Mouse (Mus musculus): ENCODE data around the gene Mlycd. TPM values are rescaled to one million over a fixed set of nuclear protein-coding genes. Genes with fewer than 3 reads are reported as not detected.
A peak's percentile ranks its signal among the peaks of the same experiment; 100 is the strongest.

Mlycd gene
- polyA plus RNA-seq, 1 experiment, result 16.3 TPM

GRCm38 (mm10) chr8:119378476-119378875, 16.2 kb upstream of the Mlycd start:
- no peak for DNase-seq (ENCODE audit: low read depth)
- TF ChIP-seq CTCF (IDR thresholded peaks at IDR 0.05; ENCODE audit: borderline replicate concordance, extremely low read depth, insufficient read depth, insufficient read length), result no peak
- TF ChIP-seq POLR2A (IDR thresholded peaks at IDR 0.05; ENCODE audit: borderline replicate concordance, extremely low read depth, insufficient read depth, insufficient read length, poor library complexity, severe bottlenecking), result no peak

- TF ChIP-seq POLR2A (IDR thresholded peaks at IDR 0.05; ENCODE audit: borderline replicate concordance, extremely low read depth, insufficient read depth, insufficient read length, poor library complexity, severe bottlenecking) (no peak), CTCF (IDR thresholded peaks at IDR 0.05; ENCODE audit: borderline replicate concordance, extremely low read depth, insufficient read depth, insufficient read length) (peak; percentile 47; the same call in 1 of the 2 replicates)
- peak; percentile 36 for DNase-seq (ENCODE audit: low read depth)
Measured at GRCm38 (mm10) chr8:119380619-119381018, 14.1 kb upstream of the Mlycd start.

- TF ChIP-seq POLR2A (IDR thresholded peaks at IDR 0.05; ENCODE audit: borderline replicate concordance, extremely low read depth, insufficient read depth, insufficient read length, poor library complexity, severe bottlenecking), result no peak
- TF ChIP-seq CTCF (IDR thresholded peaks at IDR 0.05; ENCODE audit: borderline replicate concordance, extremely low read depth, insufficient read depth, insufficient read length), result peak; percentile 66; the same call in 1 of the 2 replicates
- DNase-seq (ENCODE audit: low read depth), result peak; percentile 87
Measured at GRCm38 (mm10) chr8:119384478-119384877, 10.2 kb upstream of the Mlycd start.

- DNase-seq (ENCODE audit: low read depth), result no peak
- TF ChIP-seq POLR2A (IDR thresholded peaks at IDR 0.05; ENCODE audit: borderline replicate concordance, extremely low read depth, insufficient read depth, insufficient read length, poor library complexity, severe bottlenecking) (no peak), CTCF (IDR thresholded peaks at IDR 0.05; ENCODE audit: borderline replicate concordance, extremely low read depth, insufficient read depth, insufficient read length) (no peak)
Measured at GRCm38 (mm10) chr8:119385854-119386253, 8.8 kb upstream of the Mlycd start.

GRCm38 (mm10) chr8:119386988-119387387, 7.7 kb upstream of the Mlycd start:
- TF ChIP-seq CTCF (IDR thresholded peaks at IDR 0.05; ENCODE audit: borderline replicate concordance, extremely low read depth, insufficient read depth, insufficient read length) (no peak), POLR2A (IDR thresholded peaks at IDR 0.05; ENCODE audit: borderline replicate concordance, extremely low read depth, insufficient read depth, insufficient read length, poor library complexity, severe bottlenecking) (no peak)

GRCm38 (mm10) chr8:119394097-119394496, 581 bp upstream of the Mlycd start:
- DNase-seq (ENCODE audit: low read depth), result no peak
- no peak for TF ChIP-seq POLR2A (IDR thresholded peaks at IDR 0.05; ENCODE audit: borderline replicate concordance, extremely low read depth, insufficient read depth, insufficient read length, poor library complexity, severe bottlenecking)
- no peak for TF ChIP-seq CTCF (IDR thresholded peaks at IDR 0.05; ENCODE audit: borderline replicate concordance, extremely low read depth, insufficient read depth, insufficient read length)

More at GRCm38 (mm10) chr8:119386988-119387387, 7.7 kb upstream of the Mlycd start:
- DNase-seq (ENCODE audit: low read depth), result no peak

GRCm38 (mm10) chr8:119395072-119395950, 633 bp downstream of the Mlycd start:
- DNase-seq (ENCODE audit: low read depth), result peak; percentile 56
- no peak for TF ChIP-seq POLR2A (IDR thresholded peaks at IDR 0.05; ENCODE audit: borderline replicate concordance, extremely low read depth, insufficient read depth, insufficient read length, poor library complexity, severe bottlenecking)
- no peak for TF ChIP-seq CTCF (IDR thresholded peaks at IDR 0.05; ENCODE audit: borderline replicate concordance, extremely low read depth, insufficient read depth, insufficient read length)

- no peak for DNase-seq (ENCODE audit: low read depth)
- TF ChIP-seq POLR2A (IDR thresholded peaks at IDR 0.05; ENCODE audit: borderline replicate concordance, extremely low read depth, insufficient read depth, insufficient read length, poor library complexity, severe bottlenecking), result no peak
- TF ChIP-seq CTCF (IDR thresholded peaks at IDR 0.05; ENCODE audit: borderline replicate concordance, extremely low read depth, insufficient read depth, insufficient read length), result no peak
Measured at GRCm38 (mm10) chr8:119398558-119398957, 3.9 kb downstream of the Mlycd start.

GRCm38 (mm10) chr8:119399255-119399654, 4.6 kb downstream of the Mlycd start:
- TF ChIP-seq CTCF (IDR thresholded peaks at IDR 0.05; ENCODE audit: borderline replicate concordance, extremely low read depth, insufficient read depth, insufficient read length), result no peak
- no peak for TF ChIP-seq POLR2A (IDR thresholded peaks at IDR 0.05; ENCODE audit: borderline replicate concordance, extremely low read depth, insufficient read depth, insufficient read length, poor library complexity, severe bottlenecking)
- no peak for DNase-seq (ENCODE audit: low read depth)

- TF ChIP-seq POLR2A (IDR thresholded peaks at IDR 0.05; ENCODE audit: borderline replicate concordance, extremely low read depth, insufficient read depth, insufficient read length, poor library complexity, severe bottlenecking), result no peak
- no peak for TF ChIP-seq CTCF (IDR thresholded peaks at IDR 0.05; ENCODE audit: borderline replicate concordance, extremely low read depth, insufficient read depth, insufficient read length)
- DNase-seq (ENCODE audit: low read depth), result no peak
Measured at GRCm38 (mm10) chr8:119400122-119400671, 5.5 kb downstream of the Mlycd start.

GRCm38 (mm10) chr8:119400904-119401303, 6.2 kb downstream of the Mlycd start:
- TF ChIP-seq POLR2A (IDR thresholded peaks at IDR 0.05; ENCODE audit: borderline replicate concordance, extremely low read depth, insufficient read depth, insufficient read length, poor library complexity, severe bottlenecking) (no peak), CTCF (IDR thresholded peaks at IDR 0.05; ENCODE audit: borderline replicate concordance, extremely low read depth, insufficient read depth, insufficient read length) (no peak)
- no peak for DNase-seq (ENCODE audit: low read depth)

All from brain, embryonic 14.5 days (tissue).